Mouse (Mus musculus): ENCODE measurements at regions not wholly inside any gene's neighbourhood (a gene's known extent, or its start where the extent isn't known, plus 50 kb on each side); places are given as distances from the start of the nearest gene placed in this dataset.

DNA sequence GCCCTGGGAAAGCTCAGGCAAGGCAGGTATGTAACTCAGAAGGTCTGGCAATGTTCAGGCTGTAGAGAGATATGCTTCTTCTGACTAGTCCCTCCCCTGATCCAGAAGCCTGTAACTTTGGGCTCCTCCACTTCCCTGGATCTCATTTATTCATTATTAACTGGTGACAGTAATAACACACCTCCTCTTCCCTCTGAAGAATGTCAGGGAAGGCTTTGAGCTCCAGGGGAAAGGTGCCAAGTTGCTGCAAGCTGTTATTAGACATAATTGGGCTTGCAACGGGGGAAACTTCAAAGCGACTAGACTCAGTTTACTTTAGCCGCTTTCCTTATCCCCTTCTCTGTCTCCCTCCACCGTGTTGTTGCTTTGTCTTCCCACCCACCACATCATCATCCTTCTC, 75.6 kb upstream of the Tmprss2 start:
- no peak overlapping the region for H3K4me2 ChIP-seq (replicated peaks; ENCODE audit: low read depth, low read length)
- no peak overlapping the region for H3K4me3 ChIP-seq (ENCODE audit: low read depth, low read length)
- H3K27ac ChIP-seq (ENCODE audit: low read length): no peak overlapping the region
- no peak for ATAC-seq (ENCODE audit: insufficient number of reproducible peaks, insufficient read depth, low FRiP score, low read depth)
- no peaks in the 10 kb centered on the region for H3K4me1 ChIP-seq (ENCODE audit: control insufficient read depth, insufficient read depth, low read length)
- H3K36me3 ChIP-seq (ENCODE audit: control insufficient read depth, insufficient read depth, low read length): no peaks in the 10 kb centered on the region
- H3K27me3 ChIP-seq (ENCODE audit: control insufficient read depth, insufficient read depth, low read length): no peaks in the 10 kb centered on the region
- H3K9me3 ChIP-seq (ENCODE audit: control insufficient read depth, low read depth, low read length): no peaks in the 10 kb centered on the region
- 71% methylated on average over 4 of the region's 4 CpGs for WGBS
- no peak overlapping the region for H3K9ac ChIP-seq (replicated peaks; ENCODE audit: low read depth, low read length)

DNA sequence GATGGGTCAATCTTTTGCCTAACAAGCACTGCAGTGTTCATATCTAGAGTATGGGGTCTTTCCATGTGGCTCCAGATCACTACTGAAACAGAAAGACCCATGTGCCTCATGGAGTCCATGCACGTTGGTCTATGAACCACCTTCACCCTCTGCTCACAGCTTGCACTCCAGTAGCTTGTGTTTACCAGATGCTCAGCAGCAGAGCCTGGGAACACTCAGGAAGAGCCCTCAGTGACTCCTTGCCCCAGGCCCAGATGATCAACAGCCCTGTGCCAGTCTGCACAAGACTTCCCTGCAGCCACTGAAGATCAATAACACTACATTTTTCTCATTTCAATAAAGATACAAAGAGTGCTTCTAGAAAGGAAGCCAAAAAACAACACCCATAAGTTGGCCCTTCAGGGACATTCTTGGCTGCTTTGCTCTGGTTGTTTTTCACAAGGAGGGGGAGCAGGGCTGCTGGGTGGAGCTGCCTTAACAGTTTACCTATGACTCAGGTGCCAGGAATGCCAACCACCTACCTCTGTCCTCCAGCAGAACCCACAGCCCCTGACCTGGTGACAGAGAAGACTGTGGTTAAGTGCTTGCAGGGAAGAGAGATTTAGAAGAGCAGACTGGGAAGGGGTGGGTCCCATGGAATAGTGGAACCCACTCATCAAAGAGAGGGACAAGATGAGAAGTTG, 74.7 kb upstream of the Tmprss2 start:
- H3K36me3 ChIP-seq (ENCODE audit: control insufficient read depth, insufficient read depth, low read length): no peaks in the 10 kb centered on the region
- no peak overlapping the region for H3K4me3 ChIP-seq (ENCODE audit: low read depth, low read length)
- H3K9ac ChIP-seq (replicated peaks; ENCODE audit: low read depth, low read length): no peak overlapping the region
- no peaks in the 10 kb centered on the region for H3K4me1 ChIP-seq (ENCODE audit: control insufficient read depth, insufficient read depth, low read length)
- ATAC-seq (ENCODE audit: insufficient number of reproducible peaks, insufficient read depth, low FRiP score, low read depth): peak; percentile 75
- no peak overlapping the region for H3K4me2 ChIP-seq (replicated peaks; ENCODE audit: low read depth, low read length)
- WGBS: 63% methylated on average over 1 of the region's 1 CpGs
- no peaks in the 10 kb centered on the region for H3K9me3 ChIP-seq (ENCODE audit: control insufficient read depth, low read depth, low read length)
- H3K27ac ChIP-seq (ENCODE audit: low read length): peak overlapping the region; percentile 21; the same call in 1 of the 2 replicates
- H3K27me3 ChIP-seq (ENCODE audit: control insufficient read depth, insufficient read depth, low read length): no peaks in the 10 kb centered on the region

DNA sequence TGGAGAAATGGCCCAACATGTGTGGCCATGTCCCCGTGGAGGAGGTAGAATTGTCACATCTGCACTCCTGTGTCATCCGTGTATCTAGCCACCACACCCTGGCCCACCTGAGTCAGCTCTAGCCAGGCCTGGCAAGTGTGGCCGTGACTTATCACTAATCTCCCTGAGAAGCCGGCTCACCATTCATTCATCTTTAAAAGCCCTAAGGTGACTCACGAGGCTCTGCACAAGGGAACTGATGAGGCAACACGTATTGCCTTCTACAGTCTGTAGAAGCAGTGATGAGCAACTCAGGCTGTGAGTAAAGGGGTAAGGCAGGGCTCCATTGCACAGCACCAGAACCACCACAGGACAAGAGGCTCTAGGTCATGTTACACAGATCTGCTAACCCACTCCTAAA, 70.2 kb upstream of the Tmprss2 start:
- H3K4me2 ChIP-seq (replicated peaks; ENCODE audit: low read depth, low read length): no peak overlapping the region
- no peaks in the 10 kb centered on the region for H3K4me1 ChIP-seq (ENCODE audit: control insufficient read depth, insufficient read depth, low read length)
- no peak overlapping the region for H3K9ac ChIP-seq (replicated peaks; ENCODE audit: low read depth, low read length)
- H3K9me3 ChIP-seq (ENCODE audit: control insufficient read depth, low read depth, low read length): no peaks in the 10 kb centered on the region
- H3K36me3 ChIP-seq (ENCODE audit: control insufficient read depth, insufficient read depth, low read length): no peaks in the 10 kb centered on the region
- H3K27ac ChIP-seq (ENCODE audit: low read length): no peak overlapping the region
- no peak overlapping the region for H3K4me3 ChIP-seq (ENCODE audit: low read depth, low read length)
- WGBS: 61% methylated on average over 6 of the region's 6 CpGs
- peak; percentile 51 for ATAC-seq (ENCODE audit: insufficient number of reproducible peaks, insufficient read depth, low FRiP score, low read depth)
- no peaks in the 10 kb centered on the region for H3K27me3 ChIP-seq (ENCODE audit: control insufficient read depth, insufficient read depth, low read length)

DNA sequence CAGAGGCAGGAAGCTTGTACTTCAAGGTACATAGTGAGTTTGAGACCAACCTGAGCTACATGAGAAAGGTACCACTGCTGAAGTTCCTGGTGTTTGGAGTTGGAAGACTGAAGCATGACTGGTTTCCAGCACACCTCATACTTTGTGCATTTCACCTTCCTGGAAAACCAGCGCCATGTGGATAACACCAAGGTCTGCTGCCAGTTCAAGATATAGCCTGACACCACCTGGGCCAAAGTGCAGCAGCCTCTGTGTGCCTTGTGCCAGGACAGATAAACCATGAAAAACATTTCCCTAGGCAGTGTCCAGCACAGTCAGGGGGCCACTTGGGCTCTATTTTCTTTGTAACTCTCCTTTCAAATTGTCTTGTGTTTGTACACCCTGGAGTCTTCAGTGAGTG, 68.8 kb upstream of the Tmprss2 start:
- no peak for ATAC-seq (ENCODE audit: insufficient number of reproducible peaks, insufficient read depth, low FRiP score, low read depth)
- H3K4me1 ChIP-seq (ENCODE audit: control insufficient read depth, insufficient read depth, low read length): no peaks in the 10 kb centered on the region
- H3K9me3 ChIP-seq (ENCODE audit: control insufficient read depth, low read depth, low read length): no peaks in the 10 kb centered on the region
- H3K27ac ChIP-seq (ENCODE audit: low read length): no peak overlapping the region
- no peaks in the 10 kb centered on the region for H3K36me3 ChIP-seq (ENCODE audit: control insufficient read depth, insufficient read depth, low read length)
- no peak overlapping the region for H3K4me2 ChIP-seq (replicated peaks; ENCODE audit: low read depth, low read length)
- WGBS: 75% methylated on average over 1 of the region's 1 CpGs
- no peaks in the 10 kb centered on the region for H3K27me3 ChIP-seq (ENCODE audit: control insufficient read depth, insufficient read depth, low read length)
- no peak overlapping the region for H3K9ac ChIP-seq (replicated peaks; ENCODE audit: low read depth, low read length)
- H3K4me3 ChIP-seq (ENCODE audit: low read depth, low read length): no peak overlapping the region

DNA sequence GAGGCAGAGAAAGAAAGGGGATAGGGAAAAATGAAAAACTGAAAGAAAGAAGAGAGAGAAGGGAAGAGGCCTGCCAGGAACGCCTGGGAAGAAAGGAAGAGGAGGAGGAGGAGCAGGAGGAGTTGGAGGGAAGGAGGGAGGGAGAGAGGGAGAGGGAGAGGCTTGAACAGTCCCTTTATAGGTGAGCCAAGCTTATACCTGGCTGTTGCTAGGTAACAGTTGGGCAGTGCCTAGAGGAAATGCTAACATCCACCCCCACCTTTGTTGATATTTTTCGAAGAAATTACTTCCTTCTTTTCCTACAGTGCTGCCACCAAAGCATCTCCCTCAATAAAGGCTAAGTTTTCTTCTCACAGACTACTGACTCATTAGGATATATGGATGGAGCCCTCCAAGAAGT, 68.3 kb upstream of the Tmprss2 start:
- H3K36me3 ChIP-seq (ENCODE audit: control insufficient read depth, insufficient read depth, low read length): no peaks in the 10 kb centered on the region
- H3K4me2 ChIP-seq (replicated peaks; ENCODE audit: low read depth, low read length): no peak overlapping the region
- H3K27ac ChIP-seq (ENCODE audit: low read length): no peak overlapping the region
- no peak overlapping the region for H3K4me3 ChIP-seq (ENCODE audit: low read depth, low read length)
- no peak for ATAC-seq (ENCODE audit: insufficient number of reproducible peaks, insufficient read depth, low FRiP score, low read depth)
- no peaks in the 10 kb centered on the region for H3K27me3 ChIP-seq (ENCODE audit: control insufficient read depth, insufficient read depth, low read length)
- 48% methylated on average over 2 of the region's 2 CpGs for WGBS
- H3K4me1 ChIP-seq (ENCODE audit: control insufficient read depth, insufficient read depth, low read length): no peaks in the 10 kb centered on the region
- H3K9me3 ChIP-seq (ENCODE audit: control insufficient read depth, low read depth, low read length): no peaks in the 10 kb centered on the region
- no peak overlapping the region for H3K9ac ChIP-seq (replicated peaks; ENCODE audit: low read depth, low read length)

DNA sequence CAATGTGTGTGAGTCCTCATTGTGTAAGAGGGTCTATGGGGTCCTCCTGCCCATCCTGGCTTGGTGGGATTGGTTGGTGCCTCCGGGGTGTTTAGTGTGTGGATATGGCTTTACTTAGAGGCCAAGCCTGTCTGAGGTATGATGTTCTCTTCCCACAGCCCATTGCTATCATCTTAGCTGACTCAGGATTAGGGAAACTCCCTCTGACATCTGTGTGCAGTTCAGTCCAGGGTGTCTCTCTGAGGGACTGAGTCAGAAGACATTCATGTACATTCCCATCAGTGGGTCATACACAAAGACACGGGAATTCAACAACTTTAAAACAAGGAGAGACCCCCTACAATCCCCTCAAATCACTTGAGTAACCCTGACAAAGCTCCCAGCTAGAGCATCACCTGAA, 66.6 kb upstream of the Tmprss2 start:
- Histone ChIP-seq H3K9ac (replicated peaks; ENCODE audit: low read depth, low read length) (no peak overlapping the region), H3K9me3 (ENCODE audit: control insufficient read depth, low read depth, low read length) (no peaks in the 10 kb centered on the region), H3K36me3 (ENCODE audit: control insufficient read depth, insufficient read depth, low read length) (no peaks in the 10 kb centered on the region), H3K4me3 (ENCODE audit: low read depth, low read length) (no peak overlapping the region), H3K4me2 (replicated peaks; ENCODE audit: low read depth, low read length) (no peak overlapping the region), H3K4me1 (ENCODE audit: control insufficient read depth, insufficient read depth, low read length) (no peaks in the 10 kb centered on the region), H3K27ac (ENCODE audit: low read length) (no peak overlapping the region), H3K27me3 (ENCODE audit: control insufficient read depth, insufficient read depth, low read length) (no peaks in the 10 kb centered on the region)
- WGBS: 83% methylated on average over 2 of the region's 2 CpGs
- ATAC-seq (ENCODE audit: insufficient number of reproducible peaks, insufficient read depth, low FRiP score, low read depth): no peak

DNA sequence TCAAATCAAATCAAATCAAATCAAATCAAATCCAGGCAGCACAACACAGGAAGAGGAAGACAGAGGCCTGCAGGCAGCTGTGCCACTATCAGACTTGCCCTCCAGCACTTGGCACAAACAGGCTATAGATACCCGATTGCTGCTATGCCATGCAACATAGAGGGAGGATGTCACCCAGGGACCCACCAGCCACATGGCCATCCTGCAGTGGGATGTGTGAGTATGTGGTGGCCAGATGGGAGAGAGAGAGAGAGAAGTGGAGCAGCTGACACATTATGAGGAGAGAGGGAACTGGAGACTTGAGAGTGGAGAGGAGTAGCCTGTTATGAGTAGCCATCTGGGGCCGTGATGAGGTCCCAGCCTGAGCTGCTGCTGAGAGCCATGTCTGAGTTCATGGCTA, 62.6 kb upstream of the Tmprss2 start:
- H3K4me1 ChIP-seq (ENCODE audit: control insufficient read depth, insufficient read depth, low read length): no peaks in the 10 kb centered on the region
- no peak overlapping the region for H3K27ac ChIP-seq (ENCODE audit: low read length)
- H3K27me3 ChIP-seq (ENCODE audit: control insufficient read depth, insufficient read depth, low read length): no peaks in the 10 kb centered on the region
- H3K36me3 ChIP-seq (ENCODE audit: control insufficient read depth, insufficient read depth, low read length): no peaks in the 10 kb centered on the region
- H3K4me3 ChIP-seq (ENCODE audit: low read depth, low read length): no peak overlapping the region
- no peak for ATAC-seq (ENCODE audit: insufficient number of reproducible peaks, insufficient read depth, low FRiP score, low read depth)
- H3K9me3 ChIP-seq (ENCODE audit: control insufficient read depth, low read depth, low read length): no peaks in the 10 kb centered on the region
- H3K4me2 ChIP-seq (replicated peaks; ENCODE audit: low read depth, low read length): no peak overlapping the region
- no peak overlapping the region for H3K9ac ChIP-seq (replicated peaks; ENCODE audit: low read depth, low read length)
- 81% methylated on average over 2 of the region's 2 CpGs for WGBS

DNA sequence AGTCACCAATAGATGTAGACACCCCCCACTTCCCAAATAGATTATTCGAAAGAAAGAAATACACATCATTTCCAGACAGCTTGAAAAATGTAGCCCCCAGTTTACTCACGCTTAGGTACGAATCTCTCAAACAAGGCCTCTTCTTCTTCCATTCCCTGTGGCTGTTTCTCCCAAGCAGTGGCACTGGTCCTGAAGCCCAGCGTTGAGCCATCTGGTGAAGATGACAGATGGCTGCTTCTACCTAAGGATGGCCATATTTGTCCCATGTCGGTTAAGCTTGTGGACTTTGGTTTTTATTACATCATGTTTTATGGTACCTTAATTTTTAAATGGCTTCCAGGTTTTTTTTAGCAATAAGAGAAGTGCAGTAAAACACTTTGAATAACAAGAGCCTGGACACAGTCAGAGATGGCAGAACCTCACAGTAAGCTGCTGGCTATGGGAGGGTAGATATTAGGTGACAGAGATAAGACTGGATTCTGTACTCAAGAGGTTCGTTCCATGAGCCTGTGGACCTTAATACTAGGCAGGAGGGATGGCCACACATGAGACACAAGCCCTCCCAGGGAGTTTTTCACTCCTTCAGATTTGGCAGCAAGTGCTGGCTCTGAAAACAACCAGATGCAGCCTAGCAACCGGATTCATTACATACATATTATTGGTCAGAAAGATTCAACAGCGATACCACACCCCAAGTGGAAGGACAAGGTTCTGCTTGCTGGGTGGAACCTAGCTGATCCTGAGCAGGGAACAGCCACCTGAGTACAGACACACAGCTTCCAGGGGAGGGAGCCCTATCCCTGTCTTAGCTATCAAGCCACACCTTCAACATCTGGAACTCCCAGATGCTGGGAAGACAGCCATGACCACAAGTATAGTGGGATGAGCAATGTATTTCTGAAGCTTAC, 59.4 kb upstream of the Tmprss2 start:
- WGBS: 71% methylated on average over 8 of the region's 8 CpGs
- Histone ChIP-seq H3K27me3 (ENCODE audit: control insufficient read depth, insufficient read depth, low read length) (no peaks in the 10 kb centered on the region), H3K36me3 (ENCODE audit: control insufficient read depth, insufficient read depth, low read length) (no peaks in the 10 kb centered on the region), H3K4me1 (ENCODE audit: control insufficient read depth, insufficient read depth, low read length) (no peaks in the 10 kb centered on the region), H3K9me3 (ENCODE audit: control insufficient read depth, low read depth, low read length) (no peaks in the 10 kb centered on the region), H3K27ac (ENCODE audit: low read length) (no peak overlapping the region), H3K9ac (replicated peaks; ENCODE audit: low read depth, low read length) (no peak overlapping the region), H3K4me2 (replicated peaks; ENCODE audit: low read depth, low read length) (no peak overlapping the region), H3K4me3 (ENCODE audit: low read depth, low read length) (no peak overlapping the region)
- ATAC-seq (ENCODE audit: insufficient number of reproducible peaks, insufficient read depth, low FRiP score, low read depth): no peak; the same call in 1 of the 2 replicates
